Mouse (Mus musculus): ENCODE measurements around the gene Ptprm. TPM values are rescaled to one million over a fixed set of nuclear protein-coding genes. Genes with fewer than 3 reads are reported as not detected.
A peak's percentile ranks its signal among the peaks of the same experiment; 100 is the strongest.

Ptprm gene
- polyA plus RNA-seq, 1 experiment from 2014 or later = 1.6 TPM

- Histone ChIP-seq H3K27me3 (ENCODE audit: control insufficient read depth, insufficient read depth, low read depth, low read length) (no peaks in the 10 kb centered on the region), H3K9me3 (replicated peaks; ENCODE audit: control insufficient read depth, low read length) (no peaks in the 10 kb centered on the region), H3K4me3 (ENCODE audit: low read depth, low read length) (no peak overlapping the region), H3K4me2 (ENCODE audit: low read depth, low read length) (no peak overlapping the region), H3K4me1 (ENCODE audit: control insufficient read depth, low read depth, low read length) (no peaks in the 10 kb centered on the region), H3K36me3 (ENCODE audit: control insufficient read depth, insufficient read depth) (no peaks in the 10 kb centered on the region), H3K27ac (ENCODE audit: low read length) (no peak overlapping the region), H3K9ac (ENCODE audit: low read depth, low read length) (no peak overlapping the region)
- WGBS (ENCODE audit: insufficient replicate concordance) = 72% methylated on average over 14 of the region's 14 CpGs
- ATAC-seq (ENCODE audit: low read depth) = no peak
Measured at GRCm38 (mm10) chr17:66769365-66770363, 584.6 kb downstream of the Ptprm start.

GRCm38 (mm10) chr17:66768689-66769275 is 585.5 kb downstream of the Ptprm start:
- Histone ChIP-seq H3K4me3 (ENCODE audit: low read depth, low read length) (no peak overlapping the region), H3K4me1 (ENCODE audit: control insufficient read depth, low read depth, low read length) (no peaks in the 10 kb centered on the region), H3K27ac (ENCODE audit: low read length) (no peak overlapping the region), H3K27me3 (ENCODE audit: control insufficient read depth, insufficient read depth, low read depth, low read length) (no peaks in the 10 kb centered on the region), H3K9me3 (replicated peaks; ENCODE audit: control insufficient read depth, low read length) (no peaks in the 10 kb centered on the region), H3K4me2 (ENCODE audit: low read depth, low read length) (no peak overlapping the region), H3K36me3 (ENCODE audit: control insufficient read depth, insufficient read depth) (no peaks in the 10 kb centered on the region), H3K9ac (ENCODE audit: low read depth, low read length) (no peak overlapping the region)
- 60% methylated on average over 11 of the region's 11 CpGs for WGBS (ENCODE audit: insufficient replicate concordance)
- no peak for ATAC-seq (ENCODE audit: low read depth)

- no peaks in the 10 kb centered on the region for H3K27me3 ChIP-seq (ENCODE audit: control insufficient read depth, insufficient read depth, low read depth, low read length)
- H3K4me3 ChIP-seq (ENCODE audit: low read depth, low read length) = no peak overlapping the region
- no peaks in the 10 kb centered on the region for H3K9me3 ChIP-seq (replicated peaks; ENCODE audit: control insufficient read depth, low read length)
- no peaks in the 10 kb centered on the region for H3K36me3 ChIP-seq (ENCODE audit: control insufficient read depth, insufficient read depth)
- H3K4me1 ChIP-seq (ENCODE audit: control insufficient read depth, low read depth, low read length) = no peaks in the 10 kb centered on the region
- ATAC-seq (ENCODE audit: low read depth) = no peak
- H3K9ac ChIP-seq (ENCODE audit: low read depth, low read length) = no peak overlapping the region
- no peak overlapping the region for H3K4me2 ChIP-seq (ENCODE audit: low read depth, low read length)
- 59% methylated on average over 6 of the region's 6 CpGs for WGBS (ENCODE audit: insufficient replicate concordance)
- H3K27ac ChIP-seq (ENCODE audit: low read length) = no peak overlapping the region
Measured at GRCm38 (mm10) chr17:66766166-66766565, 588.1 kb downstream of the Ptprm start.

GRCm38 (mm10) chr17:66764435-66764834 is 589.8 kb downstream of the Ptprm start:
- H3K4me3 ChIP-seq (ENCODE audit: low read depth, low read length) = no peak overlapping the region
- H3K9ac ChIP-seq (ENCODE audit: low read depth, low read length) = no peak overlapping the region
- H3K36me3 ChIP-seq (ENCODE audit: control insufficient read depth, insufficient read depth) = no peaks in the 10 kb centered on the region
- H3K9me3 ChIP-seq (replicated peaks; ENCODE audit: control insufficient read depth, low read length) = no peaks in the 10 kb centered on the region
- ATAC-seq (ENCODE audit: low read depth) = no peak
- H3K27me3 ChIP-seq (ENCODE audit: control insufficient read depth, insufficient read depth, low read depth, low read length) = no peaks in the 10 kb centered on the region
- no peak overlapping the region for H3K4me2 ChIP-seq (ENCODE audit: low read depth, low read length)
- no peaks in the 10 kb centered on the region for H3K4me1 ChIP-seq (ENCODE audit: control insufficient read depth, low read depth, low read length)
- no peak overlapping the region for H3K27ac ChIP-seq (ENCODE audit: low read length)
- 43% methylated on average over 2 of the region's 2 CpGs for WGBS (ENCODE audit: insufficient replicate concordance)

- ATAC-seq (ENCODE audit: low read depth) = no peak
- Histone ChIP-seq H3K4me2 (ENCODE audit: low read depth, low read length) (no peak overlapping the region), H3K9ac (ENCODE audit: low read depth, low read length) (no peak overlapping the region), H3K4me1 (ENCODE audit: control insufficient read depth, low read depth, low read length) (no peaks in the 10 kb centered on the region), H3K27ac (ENCODE audit: low read length) (no peak overlapping the region), H3K27me3 (ENCODE audit: control insufficient read depth, insufficient read depth, low read depth, low read length) (no peaks in the 10 kb centered on the region), H3K4me3 (ENCODE audit: low read depth, low read length) (no peak overlapping the region), H3K36me3 (ENCODE audit: control insufficient read depth, insufficient read depth) (no peaks in the 10 kb centered on the region), H3K9me3 (replicated peaks; ENCODE audit: control insufficient read depth, low read length) (no peaks in the 10 kb centered on the region)
- WGBS (ENCODE audit: insufficient replicate concordance) = 69% methylated on average over 10 of the region's 10 CpGs
Measured at GRCm38 (mm10) chr17:66762716-66763115, 591.5 kb downstream of the Ptprm start.

- Histone ChIP-seq H3K9me3 (replicated peaks; ENCODE audit: control insufficient read depth, low read length) (no peaks in the 10 kb centered on the region), H3K4me1 (ENCODE audit: control insufficient read depth, low read depth, low read length) (no peaks in the 10 kb centered on the region), H3K4me3 (ENCODE audit: low read depth, low read length) (no peak overlapping the region), H3K27ac (ENCODE audit: low read length) (no peak overlapping the region), H3K9ac (ENCODE audit: low read depth, low read length) (no peak overlapping the region), H3K4me2 (ENCODE audit: low read depth, low read length) (no peak overlapping the region), H3K27me3 (ENCODE audit: control insufficient read depth, insufficient read depth, low read depth, low read length) (no peaks in the 10 kb centered on the region), H3K36me3 (ENCODE audit: control insufficient read depth, insufficient read depth) (no peaks in the 10 kb centered on the region)
- WGBS (ENCODE audit: insufficient replicate concordance) = 66% methylated on average over 26 of the region's 26 CpGs
- no peak for ATAC-seq (ENCODE audit: low read depth)
Measured at GRCm38 (mm10) chr17:66761326-66762296, 592.6 kb downstream of the Ptprm start.

- 50% methylated on average over 10 of the region's 10 CpGs for WGBS (ENCODE audit: insufficient replicate concordance)
- Histone ChIP-seq H3K4me3 (ENCODE audit: low read depth, low read length) (peak overlapping the region; percentile 17; the same call in 1 of the 2 replicates), H3K27me3 (ENCODE audit: control insufficient read depth, insufficient read depth, low read depth, low read length) (no peaks in the 10 kb centered on the region), H3K4me2 (ENCODE audit: low read depth, low read length) (peak overlapping the region; percentile 43), H3K36me3 (ENCODE audit: control insufficient read depth, insufficient read depth) (no peaks in the 10 kb centered on the region), H3K9ac (ENCODE audit: low read depth, low read length) (no peak overlapping the region), H3K27ac (ENCODE audit: low read length) (no peak overlapping the region), H3K4me1 (ENCODE audit: control insufficient read depth, low read depth, low read length) (no peaks in the 10 kb centered on the region), H3K9me3 (replicated peaks; ENCODE audit: control insufficient read depth, low read length) (no peaks in the 10 kb centered on the region)
- ATAC-seq (ENCODE audit: low read depth) = 0 out of 2 replicates have a peak, but pooled peaks have one; percentile 37
Measured at GRCm38 (mm10) chr17:66757025-66757511, 597.2 kb downstream of the Ptprm start.

GRCm38 (mm10) chr17:66756500-66756899 is 597.8 kb downstream of the Ptprm start:
- H3K4me3 ChIP-seq (ENCODE audit: low read depth, low read length) = no peak overlapping the region
- no peak overlapping the region for H3K9ac ChIP-seq (ENCODE audit: low read depth, low read length)
- 72% methylated on average over 9 of the region's 9 CpGs for WGBS (ENCODE audit: insufficient replicate concordance)
- H3K9me3 ChIP-seq (replicated peaks; ENCODE audit: control insufficient read depth, low read length) = no peaks in the 10 kb centered on the region
- H3K4me2 ChIP-seq (ENCODE audit: low read depth, low read length) = no peak overlapping the region
- H3K4me1 ChIP-seq (ENCODE audit: control insufficient read depth, low read depth, low read length) = no peaks in the 10 kb centered on the region
- ATAC-seq (ENCODE audit: low read depth) = no peak
- H3K27me3 ChIP-seq (ENCODE audit: control insufficient read depth, insufficient read depth, low read depth, low read length) = no peaks in the 10 kb centered on the region
- no peak overlapping the region for H3K27ac ChIP-seq (ENCODE audit: low read length)
- H3K36me3 ChIP-seq (ENCODE audit: control insufficient read depth, insufficient read depth) = no peaks in the 10 kb centered on the region
